Mouse (Mus musculus) heart, postnatal 0 days (tissue): ENCODE measurements around the gene Rnf151. TPM values are rescaled to one million over a fixed set of nuclear protein-coding genes. Genes with fewer than 3 reads are reported as not detected.
A peak's percentile ranks its signal among the peaks of the same experiment; 100 is the strongest.

Source experiments
- ATAC-seq: fragments of 200-750 bp; cut with Nextera tagmentation; 2 replicates; pipeline ENCODE4 v1.8.0; 2017; ENCODE audit warnings: low read depth, moderate number of reproducible peaks, moderate library complexity; ENCODE audit not compliant: insufficient read depth
- DNase-seq: peaks from one replicate; pipeline ENCODE4 v3.0.0-alpha.2; 2016; ENCODE audit warnings: low spot score
- H3K27ac ChIP-seq: fragments of 300-500 bp; sonication (generic); 2 replicates; pipeline ENCODE4 v1.5.1; 2014; ENCODE audit warnings: low read depth, mild to moderate bottlenecking
- H3K27me3 ChIP-seq: fragments of 300-500 bp; sonication (generic); 2 replicates; pipeline ENCODE4 v1.6.1; 2014; ENCODE audit warnings: low read length, mixed read lengths; ENCODE audit not compliant: control insufficient read depth, insufficient read depth
- H3K36me3 ChIP-seq: fragments of 300-500 bp; sonication (generic); replicated peaks from 2 replicates; pipeline ENCODE4 v1.6.1; 2014; ENCODE audit warnings: low read length, mixed read lengths; ENCODE audit not compliant: control insufficient read depth, insufficient read depth
- H3K4me1 ChIP-seq: fragments of 300-500 bp; sonication (generic); 2 replicates; pipeline ENCODE4 v1.6.1; 2014; ENCODE audit warnings: antibody characterized with exemption; ENCODE audit not compliant: control insufficient read depth, insufficient read depth
- H3K4me2 ChIP-seq: fragments of 300-500 bp; sonication (generic); 2 replicates; pipeline ENCODE4 v1.6.1; 2014; ENCODE audit warnings: low read depth, mild to moderate bottlenecking, low read length, moderate library complexity
- H3K4me3 ChIP-seq: fragments of 300-500 bp; sonication (generic); 2 replicates; pipeline ENCODE4 v1.5.1; 2014; ENCODE audit warnings: low read depth, low read length
- H3K9ac ChIP-seq: fragments of 300-500 bp; sonication (generic); replicated peaks from 2 replicates; pipeline ENCODE4 v1.6.1; 2014; ENCODE audit warnings: low read depth, low read length, mixed read lengths
- H3K9me3 ChIP-seq: fragments of 300-500 bp; sonication (generic); replicated peaks from 2 replicates; pipeline ENCODE4 v1.6.1; 2016; ENCODE audit warnings: low read length; ENCODE audit not compliant: control insufficient read depth
- CTCF ChIP-seq: IDR thresholded peaks from 2 replicates; pipeline ENCODE4 v1.5.1; 2016; ENCODE audit warnings: antibody characterized with exemption, control low read depth, low read depth
- EP300 ChIP-seq: IDR thresholded peaks from 2 replicates; pipeline ENCODE4 v1.6.1; 2016; ENCODE audit warnings: antibody characterized with exemption, low read depth
- WGBS: fragments of 180-500 bp; shearing (Covaris S2); extraction: QIAGEN DNeasy Blood & Tissue Kit; methylation state at CpG from one replicate; pipeline ENCODE4 v1.1.7; 2014; 5-methylcytosine and 5-hydroxymethylcytosine counted together
- polyA plus RNA-seq: library from polyadenylated mRNA; unstranded; fragments of >200 nt; fragmentation: Nextera tagmentation; extraction: Ambion mirVana; gene quantifications from 2 replicates; pipeline ENCODE4 v1.2.1, GENCODE M21; 2015
- total RNA-seq: library from RNA; depleted of rRNA; stranded (reverse); fragments of >200 nt; gene quantifications from 2 replicates; pipeline ENCODE4 v1.2.3, GENCODE M21; 2014; ENCODE audit warnings: low replicate concordance

Gene Rnf151
- total and polyA plus RNA-seq, 2 experiments from 2014 or later: not detected

DNA sequence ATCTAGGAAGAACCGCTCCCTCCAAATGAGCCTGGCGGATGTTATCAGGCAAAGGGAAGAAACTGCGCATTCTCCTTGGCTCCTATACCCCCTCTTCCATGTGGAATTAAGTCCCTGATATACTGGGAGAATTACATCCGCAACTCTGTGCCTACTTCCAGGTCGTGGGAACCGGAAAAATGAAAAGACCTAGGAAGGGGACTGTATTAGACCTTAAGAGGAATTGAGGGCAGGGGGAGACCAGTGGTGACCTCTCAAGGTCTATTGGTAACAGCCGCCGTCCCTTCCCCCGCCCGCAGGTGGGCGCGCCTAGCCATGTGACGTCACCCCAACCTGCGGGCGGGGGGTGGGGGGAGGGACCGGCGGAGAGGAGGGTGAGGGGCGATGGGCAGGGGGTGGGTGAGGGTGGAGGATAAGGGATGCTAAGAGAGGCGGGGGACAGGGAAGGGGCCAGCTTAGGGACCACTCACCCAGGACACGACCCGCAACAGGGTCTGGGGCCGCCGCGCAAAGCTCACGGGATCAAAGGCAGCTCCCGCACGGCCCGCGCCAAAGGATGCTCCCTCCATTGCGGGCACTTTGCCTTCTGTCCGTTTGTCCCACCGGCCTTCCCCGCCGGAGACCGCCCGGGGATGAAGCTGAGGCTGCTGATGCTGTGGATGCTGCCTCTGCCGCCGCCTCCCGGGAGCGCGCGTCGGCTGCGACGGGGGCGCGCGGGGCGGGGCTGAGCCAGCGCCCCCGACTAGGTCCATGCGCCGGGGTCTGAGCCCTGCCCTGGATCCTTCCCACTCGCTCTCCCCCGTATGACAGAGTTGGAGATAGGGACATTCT lies 28.4 kb downstream of the Rnf151 start, which contains the start of gene Syngr3:
Gene Syngr3 (minus strand): TSS at position 705 of the 831 bp plus-strand sequence.
- peaks cover 13% of the 10 kb centered on the region; the same call in 1 of the 2 replicates for H3K4me1 ChIP-seq
- H3K4me3 ChIP-seq: peak within 1 kb of the TSS; percentile 44
- 1% methylated on average over 47 of the region's 55 CpGs for WGBS
- peaks cover 44% of the 10 kb centered on the region for H3K27me3 ChIP-seq
- peak within 1 kb of the TSS; percentile 62 for H3K4me2 ChIP-seq
- no peaks in the 10 kb centered on the region for H3K9me3 ChIP-seq
- DNase-seq: no peak
- H3K9ac ChIP-seq: peak within 1 kb of the TSS; percentile 28; the same call in 1 of the 2 replicates
- H3K27ac ChIP-seq: no peak within 1 kb of the TSS
- TF ChIP-seq CTCF (no peak), EP300 (no peak)
- ATAC-seq: no peak
- H3K36me3 ChIP-seq: no peaks in the 10 kb centered on the region

- 0 out of 2 replicates have a peak, but pooled peaks cover under 1% of the 10 kb centered on the region for H3K36me3 ChIP-seq
- no peak for ATAC-seq
- DNase-seq: no peak
- peak overlapping the region; percentile 58 for H3K4me2 ChIP-seq
- H3K27me3 ChIP-seq: peaks cover 44% of the 10 kb centered on the region
- TF ChIP-seq EP300: no peak
- no peak for TF ChIP-seq CTCF
- no peaks in the 10 kb centered on the region for H3K9me3 ChIP-seq
- H3K4me3 ChIP-seq: peak overlapping the region; percentile 39
- WGBS: 24% methylated on average over 23 of the region's 23 CpGs
- H3K9ac ChIP-seq: peak overlapping the region; percentile 12; the same call in 1 of the 2 replicates
- no peak overlapping the region for H3K27ac ChIP-seq
- peaks cover 13% of the 10 kb centered on the region; the same call in 1 of the 2 replicates for H3K4me1 ChIP-seq
Observed at GRCm38 (mm10) chr17:24687599-24687998, 30.3 kb downstream of the Rnf151 start.

GRCm38 (mm10) chr17:24687146-24687595 lies 30.7 kb downstream of the Rnf151 start:
- peak; percentile 55 for ATAC-seq
- Histone ChIP-seq H3K9me3 (no peaks in the 10 kb centered on the region), H3K27ac (no peak overlapping the region), H3K4me2 (peak overlapping the region; percentile 58), H3K4me1 (peaks cover 13% of the 10 kb centered on the region; the same call in 1 of the 2 replicates), H3K36me3 (peaks cover 5% of the 10 kb centered on the region; the same call in 1 of the 2 replicates), H3K27me3 (peaks cover 44% of the 10 kb centered on the region), H3K9ac (peak overlapping the region; percentile 12; the same call in 1 of the 2 replicates), H3K4me3 (peak overlapping the region; percentile 39)
- WGBS: 3% methylated on average over 24 of the region's 25 CpGs
- TF ChIP-seq EP300: no peak
- no peak for TF ChIP-seq CTCF
- DNase-seq: no peak

DNA sequence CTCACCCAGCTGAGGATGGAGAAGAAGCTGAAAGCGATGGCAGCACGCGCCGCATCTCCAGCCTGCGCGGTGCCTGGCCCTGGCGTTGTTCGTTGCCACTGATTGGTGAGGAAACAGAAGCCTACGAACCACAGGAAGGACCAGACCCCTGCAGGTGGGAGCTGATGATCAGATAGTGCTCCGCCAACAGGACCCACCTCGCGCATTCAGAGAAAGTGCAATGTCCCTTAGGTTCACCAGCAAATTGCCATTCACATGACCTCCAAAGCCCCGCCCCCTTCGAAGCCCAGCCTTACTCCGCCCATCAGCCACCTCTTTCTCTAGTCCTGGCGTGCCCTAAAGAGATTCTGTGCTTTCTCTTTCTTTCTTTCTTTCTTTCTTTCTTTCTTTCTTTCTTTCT lies 31.3 kb downstream of the Rnf151 start:
- Histone ChIP-seq H3K27me3 (peaks cover 44% of the 10 kb centered on the region), H3K36me3 (peaks cover 9% of the 10 kb centered on the region; the same call in 1 of the 2 replicates), H3K27ac (no peak overlapping the region), H3K4me3 (no peak overlapping the region), H3K9me3 (no peaks in the 10 kb centered on the region), H3K4me1 (peaks cover 13% of the 10 kb centered on the region; the same call in 1 of the 2 replicates), H3K9ac (no peak overlapping the region), H3K4me2 (peak overlapping the region; percentile 39; the same call in 1 of the 2 replicates)
- no peak for DNase-seq
- 0 out of 2 replicates have a peak, but pooled peaks have one; percentile 37 for ATAC-seq
- WGBS: 36% methylated on average over 16 of the region's 16 CpGs
- no peak for TF ChIP-seq EP300
- TF ChIP-seq CTCF: no peak

DNA sequence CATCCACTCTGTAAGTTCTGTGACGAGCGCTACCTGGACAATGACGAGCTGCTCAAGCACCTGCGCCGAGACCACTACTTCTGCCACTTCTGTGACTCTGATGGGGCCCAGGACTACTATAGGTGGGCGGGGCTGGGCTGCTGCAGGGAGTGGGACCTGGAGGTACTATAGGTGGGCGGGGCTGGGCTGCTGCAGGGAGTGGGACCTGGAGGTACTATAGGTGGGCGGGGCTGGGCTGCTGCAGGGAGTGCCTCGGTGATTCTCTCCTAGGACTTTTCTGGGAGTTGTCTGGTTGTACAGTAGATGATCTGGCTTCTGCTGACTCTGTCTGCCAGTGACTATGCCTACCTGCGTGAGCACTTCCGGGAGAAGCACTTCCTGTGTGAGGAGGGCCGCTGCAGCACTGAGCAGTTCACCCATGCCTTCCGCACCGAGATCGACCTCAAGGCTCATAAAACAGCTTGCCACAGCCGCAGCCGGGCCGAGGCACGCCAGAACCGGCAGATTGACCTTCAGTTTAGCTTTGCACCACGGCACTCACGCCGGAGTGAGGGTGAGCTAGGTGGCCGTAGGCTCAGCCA lies 40.3 kb downstream of the Rnf151 start:
- no peak for TF ChIP-seq CTCF
- no peak for TF ChIP-seq EP300
- H3K36me3 ChIP-seq: peaks cover 60% of the 10 kb centered on the region

More for the DNA sequence above, 40.3 kb downstream of the Rnf151 start:
- DNase-seq (no peak), ATAC-seq (no peak)
- Histone ChIP-seq H3K9me3 (no peaks in the 10 kb centered on the region), H3K27me3 (no peaks in the 10 kb centered on the region), H3K9ac (no peak overlapping the region), H3K4me3 (no peak overlapping the region), H3K27ac (no peak overlapping the region), H3K4me1 (peaks cover 3% of the 10 kb centered on the region; the same call in 1 of the 2 replicates), H3K4me2 (no peak overlapping the region)
- WGBS: 89% methylated on average over 24 of the region's 24 CpGs
